Mouse (Mus musculus): ENCODE measurements at regions not wholly inside any gene's neighbourhood (a gene's known extent, or its start where the extent isn't known, plus 50 kb on each side); places are given as distances from the start of the nearest gene placed in this dataset.

GRCm38 (mm10) chr1:80030224-80030623 is 169.2 kb upstream of the Serpine2 start:
- no peak for DNase-seq

GRCm38 (mm10) chr1:80025863-80026616 is 165.1 kb upstream of the Serpine2 start:
- no peak for DNase-seq

DNA sequence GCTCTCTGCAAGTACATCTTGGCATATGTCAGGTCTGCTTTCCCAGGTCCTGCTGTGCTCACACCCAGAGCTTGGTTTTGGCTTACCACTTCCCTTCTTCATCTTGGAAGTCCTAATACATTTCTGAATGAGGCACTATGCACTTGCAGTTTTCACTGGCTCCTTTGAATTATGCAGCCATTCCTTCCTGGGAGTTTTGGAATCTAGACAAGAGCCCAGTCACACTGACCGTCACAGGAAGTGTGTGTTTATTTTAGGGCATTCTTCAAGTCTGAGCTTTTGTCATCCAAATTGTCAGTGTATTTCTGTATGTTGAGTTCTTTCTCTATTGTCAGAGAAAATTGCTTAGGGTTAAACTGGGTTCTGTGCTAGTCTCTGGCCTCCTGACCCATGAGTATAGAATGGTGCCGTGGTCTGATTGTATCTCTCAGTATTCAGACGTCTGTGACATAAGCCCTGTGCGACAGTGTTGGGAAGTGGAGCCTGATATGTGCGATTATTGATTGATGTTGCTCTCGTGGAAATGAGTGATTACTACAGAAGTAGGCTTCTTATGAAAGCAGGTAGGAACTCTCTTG is 162.6 kb upstream of the Serpine2 start:
- no peak for DNase-seq

- DNase-seq, result no peak
These were observed 160.9 kb upstream of the Serpine2 start for GRCm38 (mm10) chr1:80021866-80022265.

DNA sequence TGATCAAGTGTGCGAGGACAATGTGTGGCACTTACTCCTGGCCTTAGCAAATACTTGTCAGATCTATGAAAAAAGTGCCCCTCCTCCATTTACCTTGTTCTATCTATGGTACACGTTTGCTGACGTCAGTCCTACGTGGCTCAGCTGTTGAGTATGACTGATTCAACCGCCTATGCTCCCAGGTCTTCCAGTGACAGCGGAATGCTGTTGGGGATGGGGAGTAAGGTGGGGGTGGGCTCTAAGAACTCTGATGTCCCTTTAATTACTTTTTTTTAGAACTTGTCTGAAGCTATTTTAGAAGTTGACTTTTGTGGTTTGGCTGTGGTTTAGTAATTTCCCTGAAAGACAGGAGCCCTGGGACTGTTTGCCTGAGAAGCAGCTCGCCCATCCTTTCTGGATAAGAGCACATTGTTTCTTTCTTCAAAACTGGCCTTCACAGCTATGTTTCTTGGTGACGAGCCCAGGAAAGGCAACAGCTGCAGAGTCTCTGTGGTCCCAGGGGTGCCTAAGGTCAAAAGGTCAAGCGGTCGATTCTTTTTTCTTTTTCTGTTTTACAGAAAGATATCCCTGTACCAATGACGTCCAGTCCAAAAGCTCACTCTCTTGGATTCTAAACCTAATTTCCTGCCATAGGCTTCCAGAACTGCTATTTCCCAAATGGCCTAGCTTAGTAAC is 157.5 kb upstream of the Serpine2 start:
- DNase-seq, result no peak

- no peak for DNase-seq
These were observed 154.5 kb upstream of the Serpine2 start for GRCm38 (mm10) chr1:80015474-80015873.

DNA sequence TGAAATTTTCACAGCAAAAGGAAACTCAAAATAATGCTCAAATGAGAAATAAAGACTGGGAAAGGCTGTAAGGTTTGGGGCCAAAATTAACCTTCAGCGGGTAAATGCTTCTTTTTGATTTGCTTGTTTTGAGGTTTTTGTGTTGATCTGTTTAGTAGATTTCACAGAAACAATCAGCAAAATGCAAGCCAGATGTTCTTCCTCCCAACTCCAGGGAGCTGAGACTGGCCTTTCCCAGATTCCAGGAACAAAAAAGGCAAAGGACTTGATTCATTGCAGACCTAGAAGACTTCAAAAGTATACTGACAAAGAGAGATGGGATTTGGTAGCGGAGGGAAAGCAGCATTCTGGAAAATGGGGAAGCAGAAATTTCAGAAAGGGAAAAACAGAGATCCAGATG is 153.6 kb upstream of the Serpine2 start:
- peak; percentile 32 for DNase-seq

GRCm38 (mm10) chr1:80010724-80011123 is 149.7 kb upstream of the Serpine2 start:
- DNase-seq, result no peak

DNA sequence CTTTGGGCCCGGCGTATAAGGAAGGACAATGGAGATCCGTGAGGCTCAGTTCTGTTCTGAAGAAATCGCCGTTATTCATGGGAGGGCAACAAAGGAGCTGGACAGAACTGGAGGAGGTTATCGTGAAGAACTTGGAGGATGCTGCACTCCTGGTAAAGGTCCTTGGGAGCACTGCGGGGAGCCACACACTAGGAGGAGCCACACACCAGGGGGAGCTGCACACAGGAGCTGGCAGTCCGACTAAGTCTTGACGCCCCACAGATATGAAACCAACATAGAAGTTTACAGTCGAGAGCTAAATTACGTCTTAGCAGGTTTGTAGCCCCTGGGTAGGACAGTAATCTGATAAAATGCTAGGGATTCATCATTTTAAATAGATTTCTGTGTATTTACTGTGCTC is 138.1 kb upstream of the Serpine2 start:
- no peak for DNase-seq

GRCm38 (mm10) chr1:79997911-79998310 is 136.9 kb upstream of the Serpine2 start:
- no peak for DNase-seq

- DNase-seq, result no peak
These were observed 136.5 kb upstream of the Serpine2 start for GRCm38 (mm10) chr1:79997456-79997855.

DNA sequence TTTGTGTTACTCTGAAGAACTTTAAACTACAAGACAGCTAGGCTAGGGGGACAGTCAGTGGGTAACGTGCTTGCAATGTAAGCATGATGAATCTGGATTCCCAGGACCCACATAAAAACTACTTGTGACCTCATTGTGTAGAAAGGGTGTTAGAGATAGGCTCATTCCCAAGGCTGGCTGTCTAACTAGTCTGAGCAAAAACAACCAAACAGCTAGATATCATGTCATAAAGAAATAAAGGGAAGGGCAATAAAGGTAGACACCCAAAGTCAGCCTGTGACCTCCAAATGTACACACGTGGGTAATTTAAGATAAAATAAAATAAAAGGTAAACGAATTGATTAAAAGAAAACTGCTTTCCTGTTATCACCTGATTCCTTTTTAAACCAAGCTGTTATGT is 123.7 kb upstream of the Serpine2 start:
- DNase-seq, result no peak

GRCm38 (mm10) chr1:79982678-79983280 is 121.8 kb upstream of the Serpine2 start:
- DNase-seq, result peak; percentile 56

DNA sequence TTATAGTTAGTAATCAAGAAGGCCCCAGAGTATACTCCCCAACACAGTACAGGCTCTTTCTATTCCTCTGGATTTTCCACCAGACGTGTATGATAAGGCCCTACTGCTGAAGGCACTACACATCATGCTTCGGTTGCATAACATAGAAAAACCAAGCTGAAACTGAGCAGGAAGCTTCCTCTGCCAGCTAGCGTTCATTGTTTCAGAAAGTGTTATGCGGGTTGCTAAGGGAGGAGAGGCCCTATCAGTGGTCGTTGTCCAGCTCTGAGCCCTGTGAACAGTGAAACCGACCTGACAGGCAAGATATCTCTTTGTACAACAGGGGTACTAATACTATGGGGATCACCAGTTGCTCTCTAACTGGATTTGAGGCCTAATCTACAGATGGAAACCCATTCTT is 118.9 kb upstream of the Serpine2 start:
- DNase-seq, result no peak

- peak; percentile 21 for DNase-seq
These were observed 117.2 kb upstream of the Serpine2 start for GRCm38 (mm10) chr1:79978156-79978555.

DNA sequence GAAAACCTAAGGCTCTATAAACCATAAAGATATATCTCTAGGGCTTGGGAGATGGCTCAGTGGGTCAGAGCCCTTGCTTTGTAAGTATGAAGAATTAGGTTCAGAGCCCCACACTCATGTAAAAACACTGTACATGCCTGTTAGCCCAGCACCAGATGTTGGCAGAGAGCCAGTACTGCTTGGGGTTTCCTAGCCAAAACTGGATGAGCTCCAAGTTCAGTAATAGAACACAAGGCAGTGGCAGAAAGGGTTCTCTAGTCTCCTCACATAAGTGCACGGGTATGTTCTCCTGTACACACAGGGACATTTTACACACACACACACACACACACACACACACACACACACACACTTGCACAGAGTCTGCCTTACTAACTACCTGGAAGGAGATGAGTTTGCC is 95.1 kb upstream of the Serpine2 start:
- DNase-seq, result peak; percentile 34

DNA sequence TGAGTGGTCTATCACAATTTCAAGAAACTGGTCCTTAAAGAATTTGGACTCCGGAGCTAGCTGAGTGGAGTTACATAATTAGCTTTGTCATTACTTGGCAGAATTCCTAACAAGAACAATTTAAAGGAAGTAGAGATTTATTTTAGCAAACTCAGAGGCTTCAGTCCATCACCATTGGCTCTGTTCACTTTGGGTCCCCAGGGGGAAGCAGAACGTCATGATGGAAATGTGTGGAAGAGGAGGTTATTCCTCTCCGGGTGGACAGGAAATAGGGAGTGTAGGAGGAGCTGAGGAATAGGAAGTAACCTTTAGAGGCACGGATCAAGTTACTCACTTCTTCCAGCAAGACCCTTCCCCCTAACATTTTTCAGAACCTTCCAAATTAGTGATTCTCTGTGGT is 83.3 kb upstream of the Serpine2 start:
- no peak for DNase-seq

DNA sequence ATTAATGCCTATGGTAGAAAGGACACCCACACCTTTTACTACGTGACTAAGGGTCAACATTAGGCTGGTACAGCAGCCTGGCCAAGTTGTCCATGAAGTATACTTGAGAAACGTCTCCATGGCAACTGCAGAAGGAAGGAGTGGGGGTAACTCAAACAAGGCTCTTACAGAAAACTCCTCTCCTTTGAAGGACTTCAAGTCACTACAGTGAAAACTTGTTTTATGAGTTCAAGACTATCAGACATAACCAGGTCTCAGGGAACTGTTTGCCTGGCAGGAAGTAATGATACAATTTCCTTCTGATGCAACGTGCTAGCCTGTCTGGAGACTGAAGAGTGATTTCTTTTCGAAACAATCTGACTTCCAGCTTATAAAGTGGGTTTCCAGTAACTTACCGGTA is 71.5 kb upstream of the Serpine2 start:
- DNase-seq, result no peak

DNA sequence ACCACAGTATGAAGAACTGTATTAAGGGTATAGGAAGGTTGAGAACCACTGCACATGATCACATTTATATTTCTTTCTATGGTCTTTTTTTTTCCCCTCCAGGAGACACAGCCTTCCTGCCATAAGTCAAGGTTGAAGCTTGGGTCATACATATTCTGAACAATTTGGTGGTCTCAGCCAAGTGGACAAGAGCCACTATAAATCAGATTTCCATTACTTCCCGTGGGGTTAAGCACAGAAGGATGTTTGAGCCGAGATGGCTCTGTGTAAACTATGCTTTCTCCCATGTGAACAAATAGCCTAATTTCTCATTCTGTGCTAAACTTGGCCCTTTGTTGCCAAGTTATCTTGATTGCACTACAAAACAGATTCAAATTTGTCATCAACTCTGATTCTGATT is 66.8 kb upstream of the Serpine2 start:
- no peak for DNase-seq

DNA sequence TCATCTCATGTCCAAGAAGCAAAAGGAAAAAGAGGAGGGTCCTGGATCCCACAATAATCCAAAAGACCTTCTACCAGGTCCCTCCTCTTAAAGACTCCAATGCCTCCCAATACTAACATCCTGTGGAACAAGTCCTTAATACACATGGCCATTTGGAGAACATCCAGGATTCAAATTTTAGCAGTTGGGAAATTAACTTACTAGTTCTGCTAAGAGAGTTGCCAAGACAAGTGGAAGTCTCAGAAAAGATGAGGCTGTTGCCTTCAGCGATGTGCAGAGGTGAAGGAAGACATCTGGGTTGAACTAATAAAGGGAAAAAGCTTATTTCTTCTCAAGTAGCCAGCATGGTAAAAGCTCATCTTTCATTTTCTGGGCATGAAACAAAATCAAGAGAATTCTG is 64.8 kb upstream of the Serpine2 start:
- DNase-seq, result no peak

- DNase-seq, result no peak
These were observed 60.9 kb upstream of the Serpine2 start for GRCm38 (mm10) chr1:79921890-79922289.

GRCm38 (mm10) chr1:79921333-79921732 is 60.4 kb upstream of the Serpine2 start:
- DNase-seq, result no peak

GRCm38 (mm10) chr1:79917426-79918150 is 56.6 kb upstream of the Serpine2 start:
- no peak for DNase-seq

Measured in embryo, embryonic 11 days (tissue).